Mouse (Mus musculus): ENCODE data around the gene Prss40. TPM values are rescaled to one million over a fixed set of nuclear protein-coding genes. Genes with fewer than 3 reads are reported as not detected.
A peak's percentile ranks its signal among the peaks of the same experiment; 100 is the strongest.

Prss40 gene
- polyA plus RNA-seq, 1 experiment = not detected

DNA sequence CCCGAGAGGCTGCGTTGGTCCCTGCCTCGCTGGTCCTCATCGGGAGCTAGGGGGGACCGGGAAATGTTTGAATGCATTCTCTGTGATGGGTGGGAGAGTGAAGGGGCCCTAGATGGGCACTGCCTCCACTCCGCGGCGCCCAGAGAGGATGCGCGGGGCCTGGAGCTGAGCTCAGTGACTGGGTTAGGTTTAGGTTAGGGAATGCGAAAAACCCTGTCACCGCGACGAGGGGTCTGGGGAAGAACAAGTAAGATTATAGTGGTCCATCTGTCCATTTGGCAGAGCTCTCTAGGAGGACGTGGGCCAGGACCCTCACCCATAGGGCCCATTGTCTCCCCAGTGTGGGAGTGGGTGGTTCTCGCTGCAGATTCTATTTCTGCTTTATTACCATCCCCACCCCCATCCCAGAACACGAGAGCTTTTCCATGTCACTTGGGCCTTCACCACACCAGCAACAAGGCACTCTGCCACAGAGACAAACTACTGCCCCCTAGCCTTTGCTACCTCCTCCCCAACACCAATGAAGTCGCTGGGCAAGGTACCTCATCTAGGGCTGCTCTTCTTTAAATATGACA lies 19.1 kb upstream of the Prss40 start:
- Histone ChIP-seq H3K27ac (ENCODE audit: insufficient read depth, low read depth, low read length) (peak overlapping the region; percentile 44; the same call in 1 of the 2 replicates), H3K4me3 (ENCODE audit: insufficient read depth, low read depth, low read length) (peak overlapping the region; percentile 82), H3K4me1 (ENCODE audit: control insufficient read depth, insufficient read depth, low read length) (peaks cover 13% of the 10 kb centered on the region; the same call in 1 of the 2 replicates)
- WGBS = 1% methylated on average over 18 of the region's 18 CpGs
- TF ChIP-seq CTCF (IDR thresholded peaks at IDR 0.05; ENCODE audit: insufficient read depth, low read depth, low read length) (no peak), POLR2A (IDR thresholded peaks at IDR 0.05; ENCODE audit: insufficient read depth, low read depth, low read length) (peak; percentile 44; the same call in 1 of the 2 replicates)

DNA sequence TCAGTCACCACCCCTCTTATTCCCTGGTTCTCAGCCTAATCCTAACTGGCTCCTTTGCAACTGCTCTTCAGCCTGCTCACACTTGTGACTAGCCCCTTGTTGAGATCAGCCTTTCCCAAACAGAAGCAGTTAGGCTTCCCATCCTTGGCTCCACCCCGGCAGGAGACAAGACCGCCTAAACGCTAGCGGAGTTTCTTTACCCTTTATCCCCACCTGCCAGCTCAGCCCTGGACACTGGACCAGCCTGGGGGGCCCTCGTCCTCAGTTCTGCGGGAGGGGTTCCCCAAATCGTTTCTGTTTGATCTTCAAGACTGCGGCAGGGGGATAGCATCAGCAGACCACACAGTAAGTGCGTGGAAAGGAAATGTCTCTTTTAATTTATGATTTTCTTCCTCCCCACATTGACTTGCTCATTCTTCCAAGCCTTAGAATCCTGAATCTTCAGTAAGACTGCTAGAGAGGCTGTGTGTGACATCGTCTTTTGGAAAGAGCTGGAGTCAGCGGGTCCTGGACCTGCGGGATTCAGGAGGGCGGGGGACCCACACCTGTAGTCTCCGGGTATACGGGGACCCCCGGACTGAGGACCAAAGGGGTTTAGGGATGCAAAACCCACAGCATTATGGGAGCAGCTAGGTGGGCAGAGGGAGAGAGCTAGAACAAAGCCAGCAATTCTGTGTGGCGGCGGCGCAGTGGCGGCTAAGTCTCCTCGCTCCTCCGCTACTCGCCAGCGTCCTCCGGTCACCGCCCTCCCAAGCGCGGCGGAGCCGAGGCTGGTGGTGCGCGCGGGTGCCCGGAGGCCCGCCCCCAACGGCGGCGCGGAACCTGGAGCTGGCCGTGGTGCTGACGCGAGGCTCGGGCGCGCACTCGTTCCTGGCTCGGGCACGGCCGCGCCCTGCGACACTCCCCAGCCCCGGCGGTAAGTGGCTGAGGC lies 18.4 kb upstream of the Prss40 start, which contains the start of gene Amer3:
TSS of gene Amer3 (plus strand) at position 807 of the 931 bp plus-strand sequence.
- TF ChIP-seq CTCF (IDR thresholded peaks at IDR 0.05; ENCODE audit: insufficient read depth, low read depth, low read length) = no peak
- no peak; the same call in 1 of the 2 replicates for TF ChIP-seq POLR2A (IDR thresholded peaks at IDR 0.05; ENCODE audit: insufficient read depth, low read depth, low read length)
- peak within 1 kb of the TSS; percentile 82 for H3K4me3 ChIP-seq (ENCODE audit: insufficient read depth, low read depth, low read length)
- H3K4me1 ChIP-seq (ENCODE audit: control insufficient read depth, insufficient read depth, low read length) = peaks cover 13% of the 10 kb centered on the region; the same call in 1 of the 2 replicates
- peak within 1 kb of the TSS; percentile 44; the same call in 1 of the 2 replicates for H3K27ac ChIP-seq (ENCODE audit: insufficient read depth, low read depth, low read length)
- under 1% methylated on average over 53 of the region's 53 CpGs for WGBS

DNA sequence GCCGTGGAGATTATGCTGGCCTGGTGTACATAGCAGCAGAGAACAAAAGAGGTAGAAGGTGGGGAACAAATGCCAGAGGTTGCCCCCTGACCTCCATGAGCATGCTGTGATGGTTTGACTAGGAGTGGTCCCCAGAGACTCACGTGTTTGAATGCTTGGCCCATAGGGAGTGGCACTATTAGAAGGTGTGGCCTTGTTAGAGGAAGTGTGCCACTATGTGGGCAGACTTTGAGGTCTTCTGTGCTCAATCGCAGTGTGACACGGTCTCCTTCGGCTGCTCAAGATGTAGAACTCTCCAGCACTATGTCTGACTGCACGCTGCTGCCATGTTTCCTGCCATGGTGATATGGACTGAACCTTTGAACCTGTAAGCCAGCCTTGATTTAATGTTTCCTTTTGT lies 12.5 kb upstream of the Prss40 start:
- H3K27ac ChIP-seq (ENCODE audit: insufficient read depth, low read depth, low read length) = no peak overlapping the region
- H3K4me3 ChIP-seq (ENCODE audit: insufficient read depth, low read depth, low read length) = no peak overlapping the region
- TF ChIP-seq POLR2A (IDR thresholded peaks at IDR 0.05; ENCODE audit: insufficient read depth, low read depth, low read length) = no peak
- TF ChIP-seq CTCF (IDR thresholded peaks at IDR 0.05; ENCODE audit: insufficient read depth, low read depth, low read length) = no peak
- no peaks in the 10 kb centered on the region for H3K4me1 ChIP-seq (ENCODE audit: control insufficient read depth, insufficient read depth, low read length)
- WGBS = 86% methylated on average over 6 of the region's 6 CpGs

DNA sequence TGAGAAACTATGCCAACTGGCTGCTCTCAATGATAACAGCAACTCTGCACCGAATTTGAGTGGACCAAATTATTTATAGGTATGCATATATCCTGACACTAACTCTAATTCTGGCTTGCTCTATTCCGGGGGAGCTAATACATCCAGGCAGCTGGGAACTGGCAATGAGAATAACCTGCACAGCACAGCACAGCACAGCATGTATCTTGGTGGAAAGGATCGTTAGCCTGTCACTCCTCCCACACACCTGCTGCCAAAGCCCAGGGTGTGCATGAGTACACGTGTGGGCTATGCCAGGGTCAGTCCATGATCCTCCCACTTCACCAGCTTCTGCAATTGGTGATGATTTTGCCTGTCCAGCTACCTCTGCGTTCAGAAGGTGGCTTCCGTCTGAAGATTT lies 10.7 kb upstream of the Prss40 start:
- H3K27ac ChIP-seq (ENCODE audit: insufficient read depth, low read depth, low read length) = no peak overlapping the region

DNA sequence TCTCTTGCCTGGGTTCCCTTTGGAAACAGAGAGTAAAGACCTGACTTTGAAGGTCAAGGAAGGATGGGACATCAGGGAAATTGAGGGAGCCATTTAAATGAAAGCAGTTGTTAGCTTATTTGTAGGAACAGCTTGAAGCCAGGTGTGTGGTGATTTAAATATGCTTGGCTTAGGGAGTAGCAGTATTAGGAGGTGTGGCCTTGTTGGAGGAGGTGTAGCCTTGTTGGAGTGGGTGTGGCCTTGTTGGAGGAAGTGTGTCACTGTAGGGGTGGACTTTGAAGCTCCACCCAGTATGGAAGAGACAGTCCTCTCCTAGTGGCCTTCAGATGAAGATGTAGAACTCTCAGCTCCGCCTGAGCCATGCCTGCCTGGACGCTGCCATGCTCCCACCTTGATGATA lies 9.1 kb upstream of the Prss40 start:
- Histone ChIP-seq H3K27ac (ENCODE audit: insufficient read depth, low read depth, low read length) (no peak overlapping the region), H3K4me3 (ENCODE audit: insufficient read depth, low read depth, low read length) (no peak overlapping the region), H3K4me1 (ENCODE audit: control insufficient read depth, insufficient read depth, low read length) (no peaks in the 10 kb centered on the region)
- TF ChIP-seq CTCF (IDR thresholded peaks at IDR 0.05; ENCODE audit: insufficient read depth, low read depth, low read length) = no peak
- TF ChIP-seq POLR2A (IDR thresholded peaks at IDR 0.05; ENCODE audit: insufficient read depth, low read depth, low read length) = no peak
- 99% methylated on average over 2 of the region's 2 CpGs for WGBS

More for the DNA sequence above, 10.7 kb upstream of the Prss40 start:
- TF ChIP-seq POLR2A (IDR thresholded peaks at IDR 0.05; ENCODE audit: insufficient read depth, low read depth, low read length) (no peak), CTCF (IDR thresholded peaks at IDR 0.05; ENCODE audit: insufficient read depth, low read depth, low read length) (no peak)
- WGBS = 60% methylated on average over 6 of the region's 6 CpGs
- no peak overlapping the region for H3K4me3 ChIP-seq (ENCODE audit: insufficient read depth, low read depth, low read length)
- H3K4me1 ChIP-seq (ENCODE audit: control insufficient read depth, insufficient read depth, low read length) = no peaks in the 10 kb centered on the region

DNA sequence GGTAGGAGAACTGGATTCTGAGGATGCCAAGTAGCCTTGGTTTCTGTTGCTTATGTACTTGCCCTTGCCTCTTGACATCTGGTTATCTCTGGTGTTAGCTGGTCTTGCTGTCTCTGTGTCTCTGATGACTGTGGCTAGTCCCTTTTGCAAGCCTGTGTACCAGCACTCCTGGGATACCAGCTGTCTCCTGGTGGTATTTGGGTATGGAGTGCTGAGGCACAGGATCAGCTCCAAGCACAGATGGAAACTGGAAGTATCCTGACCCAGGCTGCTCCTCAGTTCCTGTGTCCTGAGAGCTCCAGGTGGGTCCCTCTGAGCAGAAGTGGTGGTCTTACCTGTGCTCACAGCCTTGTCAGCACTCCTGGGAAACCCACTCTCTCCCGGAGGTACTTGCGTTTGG lies 7.4 kb upstream of the Prss40 start:
- H3K27ac ChIP-seq (ENCODE audit: insufficient read depth, low read depth, low read length) = no peak overlapping the region
- no peaks in the 10 kb centered on the region for H3K4me1 ChIP-seq (ENCODE audit: control insufficient read depth, insufficient read depth, low read length)
- no peak overlapping the region for H3K4me3 ChIP-seq (ENCODE audit: insufficient read depth, low read depth, low read length)
- TF ChIP-seq POLR2A (IDR thresholded peaks at IDR 0.05; ENCODE audit: insufficient read depth, low read depth, low read length) (no peak), CTCF (IDR thresholded peaks at IDR 0.05; ENCODE audit: insufficient read depth, low read depth, low read length) (no peak)
- 100% methylated on average over 2 of the region's 2 CpGs for WGBS

DNA sequence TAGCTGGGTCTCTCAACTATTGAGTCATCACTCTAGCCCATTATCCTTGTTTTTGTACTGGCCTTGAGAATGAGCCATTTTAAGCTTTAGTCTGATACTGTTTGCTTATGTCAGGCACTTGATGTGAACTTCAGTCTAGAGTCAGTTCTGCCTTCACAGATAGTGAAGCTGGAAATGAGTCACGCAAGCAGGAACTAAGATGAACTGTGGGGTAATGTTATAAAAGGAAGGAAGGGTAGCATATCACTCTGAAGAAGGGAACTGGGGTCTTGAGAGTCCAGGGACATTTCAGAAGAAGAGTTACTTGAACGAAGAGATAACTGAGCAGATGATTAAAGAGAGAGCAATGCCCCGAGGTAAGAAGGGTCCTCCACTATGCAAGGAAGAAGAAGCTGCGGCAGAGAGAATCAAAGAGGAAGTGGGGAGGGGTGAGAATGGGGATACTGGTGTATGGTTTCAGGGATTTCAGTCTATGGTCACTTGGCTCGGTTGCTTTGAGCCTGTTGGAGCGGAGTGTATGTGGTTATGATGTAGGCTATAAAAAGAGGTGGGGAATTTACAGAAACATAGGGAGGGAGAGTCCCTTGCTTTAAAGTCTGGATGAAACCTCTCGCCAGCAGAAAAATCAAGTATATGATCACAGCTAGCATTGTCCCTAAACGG lies 3.8 kb upstream of the Prss40 start:
- WGBS = 83% methylated on average over 8 of the region's 8 CpGs
- Histone ChIP-seq H3K4me1 (ENCODE audit: control insufficient read depth, insufficient read depth, low read length) (no peaks in the 10 kb centered on the region), H3K4me3 (ENCODE audit: insufficient read depth, low read depth, low read length) (no peak overlapping the region), H3K27ac (ENCODE audit: insufficient read depth, low read depth, low read length) (no peak overlapping the region)
- TF ChIP-seq CTCF (IDR thresholded peaks at IDR 0.05; ENCODE audit: insufficient read depth, low read depth, low read length) = no peak
- no peak for TF ChIP-seq POLR2A (IDR thresholded peaks at IDR 0.05; ENCODE audit: insufficient read depth, low read depth, low read length)

DNA sequence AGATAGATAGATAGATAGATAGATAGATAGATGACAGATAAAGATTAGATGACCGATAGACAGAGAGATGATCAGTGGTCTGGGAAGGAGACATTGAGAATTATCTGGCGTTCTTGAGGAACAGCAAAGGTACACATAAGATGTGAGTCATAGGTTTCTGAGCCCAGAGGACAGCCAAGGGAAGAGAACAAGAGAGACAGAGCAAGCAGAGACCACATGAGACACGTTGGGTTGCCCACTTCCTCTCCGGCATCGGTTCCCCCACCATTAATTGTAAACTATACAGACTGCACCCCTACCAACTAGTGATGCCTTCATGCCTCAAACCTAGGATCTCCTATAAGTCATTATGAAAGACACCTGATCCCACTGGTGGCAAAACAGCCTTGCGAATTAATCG lies 6.5 kb downstream of the Prss40 start:
- 90% methylated on average over 7 of the region's 7 CpGs for WGBS
- Histone ChIP-seq H3K4me1 (ENCODE audit: control insufficient read depth, insufficient read depth, low read length) (no peaks in the 10 kb centered on the region), H3K4me3 (ENCODE audit: insufficient read depth, low read depth, low read length) (no peak overlapping the region), H3K27ac (ENCODE audit: insufficient read depth, low read depth, low read length) (no peak overlapping the region)
- TF ChIP-seq POLR2A (IDR thresholded peaks at IDR 0.05; ENCODE audit: insufficient read depth, low read depth, low read length) = no peak
- TF ChIP-seq CTCF (IDR thresholded peaks at IDR 0.05; ENCODE audit: insufficient read depth, low read depth, low read length) = no peak

Data from olfactory bulb, adult 2 months (tissue).